Mouse (Mus musculus) erythroblast, embryonic 14.5 days (primary cell): ENCODE data around the gene Olfr267.

ENCODE experiments used
- GATA1 ChIP-seq: IDR thresholded peaks from 2 replicates; pipeline ENCODE4 v1.6.1; 2012; ENCODE audit warnings: low read length, inconsistent platforms, mixed read lengths
- TAL1 ChIP-seq: IDR thresholded peaks from 3 replicates; pipeline ENCODE4 v1.6.1; 2012; ENCODE audit warnings: low read length, inconsistent platforms, mixed read lengths

DNA sequence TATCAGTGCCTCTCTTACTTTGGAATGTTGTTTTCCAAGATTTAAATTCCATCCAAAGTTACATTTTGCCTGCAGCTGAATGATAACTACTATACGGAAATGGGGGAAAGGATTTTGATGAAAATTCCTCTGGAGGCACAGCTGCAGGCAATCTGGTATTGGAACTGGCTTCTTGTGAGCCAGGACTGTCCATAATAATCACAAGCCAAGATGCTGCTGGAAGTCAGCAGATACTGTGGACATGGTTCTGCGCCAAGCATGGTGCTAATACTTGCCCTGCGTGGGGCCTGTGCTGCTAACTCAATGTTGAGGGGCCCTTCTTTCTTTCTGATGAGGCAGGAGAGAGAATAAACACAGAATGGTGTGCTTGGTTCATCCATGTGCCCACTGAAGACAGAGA lies 24.1 kb downstream of the Olfr267 start:
- TF ChIP-seq GATA1 (no peak), TAL1 (no peak)
